Mouse (Mus musculus): ENCODE data around the gene Acads. TPM values are rescaled to one million over a fixed set of nuclear protein-coding genes. Genes with fewer than 3 reads are reported as not detected.
"Not testable (repeated sequence)": the region's sequence is repeated elsewhere in the genome, so short reads cannot be mapped to it uniquely, and the experiment has no call there.

Gene Acads
- polyA plus RNA-seq (2015; fragmentation: Nextera tagmentation; extraction: Ambion mirVana), result 43.6 and 43.9 TPM in 2 replicates

DNA sequence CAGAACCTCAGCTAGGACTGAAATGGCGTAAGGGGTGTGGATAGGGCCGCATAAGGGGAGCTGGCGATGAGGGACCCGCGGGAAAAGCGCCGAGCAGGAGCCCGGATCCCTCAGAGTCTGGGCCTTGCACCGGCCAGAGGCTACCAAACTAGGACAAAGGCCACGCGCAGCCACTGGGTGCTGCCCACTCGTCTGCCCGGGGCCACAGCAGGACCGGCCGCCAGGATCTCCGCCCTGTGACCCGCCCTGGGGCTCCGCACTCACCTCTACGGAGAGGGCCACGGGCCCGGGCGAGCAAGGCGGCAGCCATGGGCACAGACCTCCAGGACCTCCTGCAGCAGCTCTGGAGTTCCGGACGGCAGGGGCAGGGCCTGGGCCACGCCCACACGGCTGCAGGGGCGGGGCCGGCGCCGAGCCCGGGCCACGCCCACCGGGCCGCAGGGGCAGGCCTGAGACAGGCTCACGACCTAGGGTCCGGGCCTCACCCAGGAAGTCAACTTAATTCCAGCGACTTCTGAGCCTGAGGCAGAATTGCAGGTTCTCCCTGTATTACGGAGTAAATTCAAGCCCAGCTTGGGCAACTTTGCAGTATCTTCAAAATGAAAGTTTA lies at the start of gene Acads:
Gene Acads, minus strand, starts transcription at position 386 of the 610 bp plus-strand sequence.
- DNase-seq (ENCODE audit: low spot score), result peak; percentile 88
- Histone ChIP-seq H3K9me3 (ENCODE audit: low read length) (no peaks in the 10 kb centered on the region), H3K27ac (ENCODE audit: low read length) (peak within 1 kb of the TSS; percentile 51; the same call in 1 of the 2 replicates), H3K4me2 (replicated peaks; ENCODE audit: low read depth, low read length) (peak within 1 kb of the TSS; percentile 80), H3K27me3 (replicated peaks; ENCODE audit: insufficient read depth, low read length) (no peaks in the 10 kb centered on the region), H3K36me3 (ENCODE audit: insufficient read depth, low read length) (no peaks in the 10 kb centered on the region), H3K9ac (replicated peaks; ENCODE audit: low read depth) (peak within 1 kb of the TSS; percentile 42), H3K4me3 (ENCODE audit: low read depth, low read length) (peak within 1 kb of the TSS; percentile 68), H3K4me1 (ENCODE audit: insufficient read depth, low read depth, low read length) (no peaks in the 10 kb centered on the region)
- TF ChIP-seq CTCF (IDR thresholded peaks at IDR 0.05) (0 out of 2 replicates have a peak, but pooled peaks have one; percentile 2), EP300 (IDR thresholded peaks at IDR 0.05) (no peak)
- peak; percentile 97 for ATAC-seq
- WGBS, result under 1% methylated on average over 39 of the region's 39 CpGs

DNA sequence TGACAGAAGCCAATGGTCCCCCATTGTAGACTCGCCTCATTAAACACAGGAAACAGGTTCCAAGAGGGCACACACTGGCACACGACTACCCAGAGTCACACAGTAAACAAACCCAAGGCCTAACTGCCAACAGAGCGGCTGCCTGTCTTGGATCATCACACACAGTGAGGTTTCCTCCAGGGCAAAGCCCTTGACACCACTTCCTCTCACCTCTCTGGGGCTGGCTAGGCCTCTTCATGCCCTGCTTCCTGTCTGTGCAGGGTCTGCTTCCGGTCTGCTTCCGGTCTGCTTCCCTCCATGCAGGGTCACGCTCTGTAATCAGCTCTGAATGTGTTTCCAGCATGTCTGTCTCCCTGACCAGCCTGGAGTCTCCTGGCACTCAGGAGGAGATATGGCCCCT lies 48.2 kb upstream of the Acads start:
- no peaks in the 10 kb centered on the region for H3K9me3 ChIP-seq (ENCODE audit: low read length)
- H3K4me1 ChIP-seq (ENCODE audit: insufficient read depth, low read depth, low read length), result no peaks in the 10 kb centered on the region
- no peak overlapping the region for H3K27ac ChIP-seq (ENCODE audit: low read length)
- WGBS, result 41% methylated on average over 6 of the region's 6 CpGs
- no peaks in the 10 kb centered on the region for H3K36me3 ChIP-seq (ENCODE audit: insufficient read depth, low read length)
- peak; percentile 65 for ATAC-seq
- no peak overlapping the region for H3K4me3 ChIP-seq (ENCODE audit: low read depth, low read length)
- H3K27me3 ChIP-seq (replicated peaks; ENCODE audit: insufficient read depth, low read length), result no peaks in the 10 kb centered on the region
- no peak overlapping the region for H3K9ac ChIP-seq (replicated peaks; ENCODE audit: low read depth)
- peak; percentile 27 for DNase-seq (ENCODE audit: low spot score)
- 0 out of 2 replicates have a peak, but pooled peaks have one; percentile 44 for TF ChIP-seq EP300 (IDR thresholded peaks at IDR 0.05)
- TF ChIP-seq CTCF (IDR thresholded peaks at IDR 0.05), result no peak
- no peak overlapping the region for H3K4me2 ChIP-seq (replicated peaks; ENCODE audit: low read depth, low read length)

DNA sequence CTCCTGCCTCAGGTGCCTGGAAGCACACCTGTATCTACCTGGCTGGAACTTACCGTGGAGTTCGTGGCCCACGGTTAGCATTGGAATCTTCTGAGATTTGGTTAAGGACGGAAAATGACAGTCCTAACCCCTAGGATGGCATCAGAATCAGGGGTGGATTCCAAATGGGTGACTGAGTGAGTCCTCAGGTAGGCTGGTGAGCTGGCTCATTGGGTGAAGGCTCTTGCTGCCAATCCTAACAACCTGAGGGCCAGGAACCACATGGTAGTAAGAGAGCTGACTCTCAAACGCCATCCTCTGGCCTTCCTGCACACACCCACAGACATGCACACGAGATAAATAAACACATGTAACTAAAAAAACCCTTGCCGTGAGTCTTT lies 47.7 kb upstream of the Acads start:
- H3K4me2 ChIP-seq (replicated peaks; ENCODE audit: low read depth, low read length), result no peak overlapping the region
- no peak overlapping the region for H3K27ac ChIP-seq (ENCODE audit: low read length)
- DNase-seq (ENCODE audit: low spot score) (no peak), ATAC-seq (no peak)
- no peak overlapping the region for H3K4me3 ChIP-seq (ENCODE audit: low read depth, low read length)
- no peaks in the 10 kb centered on the region for H3K27me3 ChIP-seq (replicated peaks; ENCODE audit: insufficient read depth, low read length)
- WGBS, result 68% methylated on average over 7 of the region's 7 CpGs
- TF ChIP-seq EP300 (IDR thresholded peaks at IDR 0.05) (no peak), CTCF (IDR thresholded peaks at IDR 0.05) (no peak)
- no peaks in the 10 kb centered on the region for H3K9me3 ChIP-seq (ENCODE audit: low read length)
- no peaks in the 10 kb centered on the region for H3K36me3 ChIP-seq (ENCODE audit: insufficient read depth, low read length)
- H3K4me1 ChIP-seq (ENCODE audit: insufficient read depth, low read depth, low read length), result no peaks in the 10 kb centered on the region
- H3K9ac ChIP-seq (replicated peaks; ENCODE audit: low read depth), result no peak overlapping the region

DNA sequence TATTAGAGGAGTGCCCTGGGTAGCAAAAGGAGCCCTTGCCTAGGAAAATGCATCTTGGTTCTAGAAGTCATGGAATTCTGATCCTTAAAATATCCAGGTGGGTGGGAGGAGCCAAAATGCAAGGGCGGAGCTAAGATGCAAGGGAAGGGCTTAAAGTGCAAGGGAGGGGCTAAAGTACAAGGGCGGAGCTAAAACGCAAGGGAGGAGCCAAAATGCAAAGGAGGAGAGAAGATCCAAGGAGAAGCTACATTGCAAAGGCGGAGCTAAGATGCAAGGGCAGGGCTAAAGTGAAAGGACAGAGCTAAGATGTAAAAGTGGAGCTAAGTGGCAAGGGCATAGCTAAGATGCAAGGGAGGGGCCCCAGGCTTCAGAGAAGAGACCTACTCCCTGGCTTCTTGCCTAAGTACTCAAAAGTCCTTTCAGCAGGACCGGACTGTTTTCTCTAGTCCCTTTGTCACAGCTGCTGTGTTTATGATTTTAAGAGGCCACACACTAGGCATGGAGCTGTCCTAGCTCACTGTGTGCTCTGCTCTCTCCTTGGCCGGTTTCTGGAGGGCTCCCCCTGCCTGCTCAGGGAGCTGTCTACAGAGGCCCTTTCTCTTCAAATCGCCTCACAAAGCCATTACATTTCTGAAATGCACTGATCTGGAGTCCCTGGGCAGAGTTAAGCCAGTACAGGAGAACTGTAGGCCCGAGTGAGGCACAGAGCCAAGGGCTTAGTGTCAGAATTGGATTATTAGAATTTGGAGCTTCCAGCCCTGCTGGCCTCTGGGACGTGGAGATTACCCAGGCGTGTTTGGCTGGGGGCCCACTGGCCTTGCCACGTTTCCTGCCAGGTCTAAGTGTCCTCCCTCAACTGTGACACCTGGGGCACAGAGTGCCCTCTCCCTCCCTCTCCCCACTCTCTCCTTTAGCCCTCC lies 47.0 kb upstream of the Acads start:
- DNase-seq (ENCODE audit: low spot score) (peak; percentile 12), ATAC-seq (0 out of 2 replicates have a peak, but pooled peaks have one; percentile 27)
- H3K4me2 ChIP-seq (replicated peaks; ENCODE audit: low read depth, low read length), result no peak overlapping the region
- no peak overlapping the region for H3K9ac ChIP-seq (replicated peaks; ENCODE audit: low read depth)
- 37% methylated on average over 11 of the region's 11 CpGs for WGBS
- H3K27me3 ChIP-seq (replicated peaks; ENCODE audit: insufficient read depth, low read length), result no peaks in the 10 kb centered on the region
- no peaks in the 10 kb centered on the region for H3K4me1 ChIP-seq (ENCODE audit: insufficient read depth, low read depth, low read length)
- no peaks in the 10 kb centered on the region for H3K9me3 ChIP-seq (ENCODE audit: low read length)
- H3K4me3 ChIP-seq (ENCODE audit: low read depth, low read length), result no peak overlapping the region
- peak; percentile 31 for TF ChIP-seq CTCF (IDR thresholded peaks at IDR 0.05)
- no peak for TF ChIP-seq EP300 (IDR thresholded peaks at IDR 0.05)
- no peaks in the 10 kb centered on the region for H3K36me3 ChIP-seq (ENCODE audit: insufficient read depth, low read length)
- no peak overlapping the region for H3K27ac ChIP-seq (ENCODE audit: low read length)

DNA sequence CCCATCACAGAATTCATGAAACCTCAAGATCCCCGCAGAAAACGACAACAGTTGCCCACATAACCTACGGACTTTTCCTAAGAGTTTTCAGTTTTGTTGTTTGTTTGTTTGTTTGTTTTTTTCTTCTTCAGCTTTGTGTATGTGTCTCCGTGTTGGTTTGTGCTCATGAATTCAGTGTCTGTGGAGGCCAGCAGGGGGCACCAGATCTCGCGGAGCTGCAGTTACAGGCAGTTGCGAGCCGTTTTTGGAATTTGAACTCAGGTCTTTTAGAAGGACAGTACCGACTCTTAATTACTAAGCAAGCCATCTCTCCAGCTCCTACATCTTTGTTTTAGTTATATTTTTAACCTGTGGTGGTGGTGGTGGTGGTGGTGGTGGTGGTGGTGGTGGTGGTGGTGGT lies 46.2 kb upstream of the Acads start:
- peak; percentile 32 for DNase-seq (ENCODE audit: low spot score)
- H3K4me3 ChIP-seq (ENCODE audit: low read depth, low read length), result no peak overlapping the region
- no peaks in the 10 kb centered on the region for H3K36me3 ChIP-seq (ENCODE audit: insufficient read depth, low read length)
- no peak overlapping the region for H3K4me2 ChIP-seq (replicated peaks; ENCODE audit: low read depth, low read length)
- WGBS, result 63% methylated on average over 9 of the region's 9 CpGs
- no peak overlapping the region for H3K27ac ChIP-seq (ENCODE audit: low read length)
- no peaks in the 10 kb centered on the region for H3K4me1 ChIP-seq (ENCODE audit: insufficient read depth, low read depth, low read length)
- TF ChIP-seq CTCF (IDR thresholded peaks at IDR 0.05) (peak; percentile 61), EP300 (IDR thresholded peaks at IDR 0.05) (no peak)
- ATAC-seq, result no peak
- H3K9me3 ChIP-seq (ENCODE audit: low read length), result no peaks in the 10 kb centered on the region
- H3K9ac ChIP-seq (replicated peaks; ENCODE audit: low read depth), result no peak overlapping the region
- H3K27me3 ChIP-seq (replicated peaks; ENCODE audit: insufficient read depth, low read length), result no peaks in the 10 kb centered on the region

DNA sequence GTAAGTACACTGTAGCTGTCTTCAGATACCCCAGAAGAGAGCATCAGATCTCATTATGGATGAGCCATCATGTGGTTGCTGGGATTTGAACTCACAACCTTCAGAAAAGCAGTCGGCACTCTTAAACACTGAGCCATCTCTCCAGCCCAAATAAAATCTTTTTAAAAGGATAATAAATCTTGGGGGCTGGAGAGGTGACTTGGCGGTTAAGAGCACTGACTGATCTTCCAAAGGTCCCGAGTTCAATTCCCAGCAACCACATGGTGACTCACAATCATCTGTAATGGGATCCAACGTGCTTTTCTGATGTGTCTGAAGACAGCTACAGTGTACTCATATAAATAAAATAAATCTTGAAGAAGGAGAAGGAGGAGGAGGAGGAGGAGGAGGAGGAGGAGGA lies 45.3 kb upstream of the Acads start:
- not testable (repeated sequence) for H3K4me3 ChIP-seq (ENCODE audit: low read depth, low read length); DNase-seq (ENCODE audit: low spot score); H3K9ac ChIP-seq (replicated peaks; ENCODE audit: low read depth); H3K9me3 ChIP-seq (ENCODE audit: low read length); H3K27me3 ChIP-seq (replicated peaks; ENCODE audit: insufficient read depth, low read length); H3K36me3 ChIP-seq (ENCODE audit: insufficient read depth, low read length); H3K27ac ChIP-seq (ENCODE audit: low read length); H3K4me1 ChIP-seq (ENCODE audit: insufficient read depth, low read depth, low read length); ATAC-seq; H3K4me2 ChIP-seq (replicated peaks; ENCODE audit: low read depth, low read length)
- WGBS, result 78% methylated on average over 4 of the region's 4 CpGs

All from lung, postnatal 0 days (tissue).